Mouse (Mus musculus) kidney, adult 8-10 months (tissue): ENCODE measurements around the gene Acvr1b.

Experiments used
- DNase-seq, 2 experiments: peaks; one replicate each; pipeline ENCODE4 v3.0.0; 2022

Acvr1b gene

DNA sequence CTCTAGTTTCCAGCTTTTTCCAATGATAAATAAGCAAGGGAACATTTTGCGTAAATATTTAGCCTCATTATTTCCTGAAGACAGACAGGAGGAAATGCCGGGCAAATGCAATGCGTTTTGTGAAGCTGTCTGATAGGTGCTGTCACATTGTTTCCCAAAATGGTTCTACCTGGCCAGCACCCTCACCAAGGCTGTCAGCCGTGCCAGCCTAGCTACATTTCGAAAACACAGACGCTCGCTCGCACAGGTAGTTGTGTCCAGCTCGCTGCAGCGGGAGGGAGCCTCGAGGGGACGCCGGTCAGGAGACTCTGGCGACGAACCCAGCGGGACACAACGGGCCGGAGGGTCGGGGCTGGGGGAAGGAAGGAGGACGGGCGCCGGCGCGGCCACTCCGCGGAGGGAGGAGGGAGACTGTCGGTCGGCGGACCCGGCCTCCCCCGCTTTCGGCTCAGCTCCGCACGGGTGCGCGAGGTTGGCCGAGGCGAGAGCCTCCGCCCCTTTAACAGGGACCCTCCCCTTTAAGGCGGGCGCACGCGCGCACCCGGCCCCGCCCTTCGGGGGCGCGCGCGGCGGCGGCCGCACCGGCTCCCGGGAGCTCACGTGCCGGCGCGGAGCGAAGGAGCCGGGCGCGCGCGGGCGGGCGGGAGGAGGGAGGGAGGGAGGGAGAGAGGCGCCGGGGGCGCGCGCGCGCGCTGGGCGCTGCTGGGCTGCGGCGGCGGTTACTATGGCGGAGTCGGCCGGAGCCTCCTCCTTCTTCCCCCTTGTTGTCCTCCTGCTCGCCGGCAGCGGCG is at the start of gene Acvr1b:
Gene Acvr1b (plus strand): TSS at position 647 of the 791 bp plus-strand sequence.
- DNase-seq, result peak; percentile 89

DNA sequence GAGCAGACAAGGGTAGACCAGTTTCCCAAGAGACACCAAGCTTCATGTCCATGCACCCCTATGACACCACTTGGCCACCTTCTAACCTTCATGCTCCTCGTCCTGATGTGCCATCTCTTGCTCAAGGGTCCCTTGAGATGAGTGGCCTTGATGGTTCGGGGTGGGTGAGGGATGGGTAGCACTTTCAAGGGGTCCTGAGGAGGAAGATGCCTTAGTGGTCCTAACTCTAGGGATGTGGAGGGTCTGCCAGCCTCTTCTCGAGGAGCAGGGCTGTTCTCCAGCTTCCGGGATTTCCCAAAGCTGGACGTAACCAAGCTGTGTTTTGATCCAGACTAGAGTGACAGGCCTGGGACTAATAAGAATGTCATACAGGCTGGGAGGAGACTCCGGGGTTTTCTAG is 48.3 kb upstream of the Acvr1b start:
- no peak for DNase-seq

GRCm38 (mm10) chr15:101126876-101127544 is 46.9 kb upstream of the Acvr1b start:
- DNase-seq, result no peak

GRCm38 (mm10) chr15:101128181-101129089 is 45.4 kb upstream of the Acvr1b start, which contains the start of gene Acvrl1:
Gene Acvrl1 (plus strand): TSS chr15:101128522.
- peak in 1 of 2 experiments; percentile 49 for DNase-seq

DNA sequence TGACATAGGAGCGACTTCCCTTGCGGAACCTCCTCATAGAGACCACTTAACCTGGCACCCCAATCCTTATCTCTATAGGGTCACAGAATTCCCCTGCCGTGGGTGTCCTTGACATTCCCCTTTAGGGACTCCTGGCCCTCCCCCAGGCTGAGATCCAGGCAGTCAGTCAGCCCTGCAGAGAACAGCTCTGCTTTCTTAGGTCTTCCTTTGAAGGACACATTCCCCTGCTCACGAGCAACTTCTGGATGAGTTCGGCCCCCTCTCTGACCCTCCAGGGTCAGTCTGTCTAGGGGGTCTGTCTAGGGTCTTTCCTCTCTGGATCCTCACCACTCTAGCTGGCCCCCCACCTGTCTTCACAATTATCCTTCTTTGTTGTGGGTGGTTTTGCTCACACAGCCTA is 44.5 kb upstream of the Acvr1b start:
- no peak for DNase-seq

DNA sequence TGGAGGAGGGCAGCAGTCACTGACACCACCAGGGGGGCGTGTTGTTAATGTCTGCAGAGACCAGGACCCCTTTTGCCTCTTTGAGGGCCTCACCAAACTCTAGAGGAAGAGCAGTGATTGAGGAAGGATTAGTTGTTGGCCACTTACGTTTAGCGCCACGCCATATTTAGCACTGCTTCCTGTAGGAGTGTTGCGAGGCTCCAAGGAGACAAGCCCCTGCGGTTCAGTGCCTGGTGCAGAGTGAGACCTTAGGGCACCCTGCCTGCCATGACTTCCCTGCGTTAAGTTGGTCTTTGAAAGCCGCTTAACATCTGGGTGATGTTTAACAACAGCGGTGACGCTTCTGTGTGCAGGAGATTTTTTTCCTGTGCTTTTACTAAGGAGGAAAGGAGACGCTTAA is 42.4 kb upstream of the Acvr1b start:
- no peak for DNase-seq

- no peak for DNase-seq
Measured at GRCm38 (mm10) chr15:101132041-101132440, 41.8 kb upstream of the Acvr1b start.

DNA sequence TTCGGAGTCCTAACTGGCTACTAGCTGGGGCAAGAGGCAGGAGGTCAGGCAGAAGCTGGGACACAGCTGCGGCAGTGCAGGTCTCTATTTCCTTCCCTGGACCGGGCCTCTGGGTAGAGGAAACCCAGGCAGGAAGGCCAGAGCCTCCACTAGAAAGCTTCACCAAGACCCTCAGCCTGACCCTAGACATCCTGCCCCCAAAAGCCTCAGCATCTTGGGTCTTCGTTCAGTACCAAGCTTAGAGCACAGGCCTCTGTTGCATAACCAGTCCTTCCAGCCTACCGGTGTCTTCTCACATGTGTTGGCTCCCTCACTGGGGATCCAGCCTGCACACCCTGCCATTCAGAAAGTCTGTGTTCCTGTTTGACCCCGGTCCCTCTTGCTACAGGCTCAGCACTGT is 41.1 kb upstream of the Acvr1b start:
- DNase-seq, result no peak

GRCm38 (mm10) chr15:101133993-101134704 is 39.7 kb upstream of the Acvr1b start:
- no peak for DNase-seq

DNA sequence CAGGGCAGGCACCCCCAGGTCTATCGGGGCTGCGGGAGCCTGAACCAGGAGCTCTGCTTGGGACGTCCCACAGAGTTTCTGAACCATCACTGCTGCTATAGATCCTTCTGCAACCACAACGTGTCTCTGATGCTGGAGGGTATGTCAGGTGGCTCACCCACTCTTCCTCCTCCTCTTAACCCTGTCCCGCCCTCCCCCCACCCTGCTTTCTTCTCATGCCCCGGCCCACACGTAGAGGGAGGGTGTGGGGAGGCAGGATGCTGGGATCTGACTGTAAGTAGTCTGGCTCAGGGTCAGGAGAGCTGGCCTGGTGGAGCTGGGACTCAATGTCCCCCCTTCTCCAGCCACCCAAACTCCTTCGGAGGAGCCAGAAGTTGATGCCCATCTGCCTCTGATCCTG is 38.5 kb upstream of the Acvr1b start:
- no peak for DNase-seq

DNA sequence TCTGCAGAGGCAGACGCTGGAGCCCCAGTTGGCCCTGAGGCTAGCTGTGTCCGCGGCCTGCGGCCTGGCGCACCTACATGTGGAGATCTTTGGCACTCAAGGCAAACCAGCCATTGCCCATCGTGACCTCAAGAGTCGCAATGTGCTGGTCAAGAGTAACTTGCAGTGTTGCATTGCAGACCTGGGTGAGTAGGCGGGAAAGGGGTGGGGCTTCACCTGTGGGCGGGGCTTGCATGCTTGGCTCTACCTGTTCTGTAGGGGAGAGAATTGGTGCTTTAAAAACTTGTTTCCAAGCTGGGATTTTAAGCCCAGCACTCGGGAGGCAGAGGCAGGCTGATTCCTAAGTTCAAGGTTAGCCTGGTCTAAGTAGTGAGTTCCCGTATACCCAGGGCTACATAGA is 36.4 kb upstream of the Acvr1b start:
- no peak for DNase-seq

GRCm38 (mm10) chr15:101138675-101139074 is 35.2 kb upstream of the Acvr1b start:
- DNase-seq, result no peak

DNA sequence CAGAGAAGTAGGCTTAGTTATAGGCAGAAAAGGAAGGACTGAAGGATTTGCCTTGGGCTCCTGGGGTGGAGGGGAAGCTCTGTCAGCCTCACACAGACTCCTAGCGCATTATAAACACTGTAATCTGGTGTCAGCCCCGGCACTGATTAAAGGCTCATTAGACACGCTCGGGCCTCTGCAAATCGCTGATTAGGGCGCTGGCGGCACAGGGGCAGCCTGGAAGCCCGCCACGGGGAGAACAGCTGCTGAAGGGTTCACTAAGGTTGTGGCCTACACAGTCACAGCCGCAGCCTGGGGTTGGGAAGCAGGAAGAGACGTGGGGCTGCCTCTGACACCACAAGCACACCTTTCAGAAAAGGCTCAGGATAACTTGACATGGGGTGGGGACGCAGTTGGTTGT is 34.0 kb upstream of the Acvr1b start:
- DNase-seq, result peak in 1 of 2 experiments; percentile 47

DNA sequence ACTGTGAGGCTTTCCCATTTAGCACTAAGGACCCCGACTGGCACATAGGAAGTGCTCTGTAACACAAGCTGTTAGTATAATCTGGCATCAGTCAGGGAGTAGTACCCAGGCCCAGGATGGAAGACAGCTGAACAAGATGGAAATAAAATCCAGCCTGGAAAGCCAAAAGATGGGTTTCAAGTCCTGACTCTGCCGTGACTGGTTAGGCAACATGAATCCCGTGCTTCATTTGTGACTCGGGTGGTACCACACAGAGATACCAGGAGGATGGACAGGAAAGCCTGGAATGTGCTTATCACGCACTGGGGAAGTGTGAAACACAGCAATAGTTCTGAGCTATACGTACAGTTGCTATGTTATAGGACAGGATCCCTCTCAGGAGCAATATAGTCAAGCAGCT is 33.3 kb upstream of the Acvr1b start:
- no peak for DNase-seq

- DNase-seq, result peak; percentile 57 to 58
Measured at GRCm38 (mm10) chr15:101141061-101141541, 32.8 kb upstream of the Acvr1b start.

- DNase-seq, result no peak
Measured at GRCm38 (mm10) chr15:101142672-101143071, 31.2 kb upstream of the Acvr1b start.

GRCm38 (mm10) chr15:101143494-101143893 is 30.4 kb upstream of the Acvr1b start:
- peak; percentile 51 to 58 for DNase-seq

DNA sequence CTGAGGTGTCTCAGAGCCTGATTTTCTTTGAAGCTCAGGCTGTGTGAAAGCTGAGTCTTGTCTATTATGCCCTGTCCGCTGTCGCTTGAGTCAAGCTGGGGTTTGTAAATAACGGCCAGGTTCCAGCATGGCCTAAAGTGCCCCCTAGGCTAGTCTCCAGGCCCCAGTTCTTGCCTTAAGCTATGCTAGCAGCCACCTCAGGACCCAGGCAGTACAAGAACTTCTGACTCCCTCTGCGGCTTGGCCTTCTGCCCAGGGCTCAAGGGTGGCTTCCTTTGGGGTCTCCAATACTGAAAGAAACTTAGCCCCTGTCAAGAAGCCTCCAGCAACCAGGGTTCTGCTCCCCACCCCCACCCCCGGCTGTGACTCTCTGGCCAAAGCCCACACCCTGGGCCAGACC is 29.7 kb upstream of the Acvr1b start:
- DNase-seq, result peak in 1 of 2 experiments; percentile 43

DNA sequence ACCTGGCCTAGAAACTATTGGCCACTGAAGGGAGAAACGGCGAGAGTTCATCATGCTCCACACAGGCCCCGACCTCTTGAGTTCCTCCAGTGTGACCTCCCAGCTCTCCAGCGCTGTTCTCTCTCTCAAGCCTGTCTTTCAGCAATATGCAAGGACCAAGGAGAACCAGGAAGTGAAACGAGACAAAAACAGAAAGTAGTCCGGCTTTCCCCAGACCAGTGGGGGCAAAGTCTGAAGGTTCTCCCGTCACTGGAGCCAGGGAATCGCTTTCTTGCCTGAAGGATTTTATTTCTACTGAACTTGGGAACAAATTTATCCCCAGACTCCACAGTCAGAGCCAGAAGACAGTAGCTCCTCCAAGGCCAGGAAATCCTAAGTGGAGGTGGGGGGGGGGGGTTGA is 29.1 kb upstream of the Acvr1b start:
- peak; percentile 77 to 81 for DNase-seq

DNA sequence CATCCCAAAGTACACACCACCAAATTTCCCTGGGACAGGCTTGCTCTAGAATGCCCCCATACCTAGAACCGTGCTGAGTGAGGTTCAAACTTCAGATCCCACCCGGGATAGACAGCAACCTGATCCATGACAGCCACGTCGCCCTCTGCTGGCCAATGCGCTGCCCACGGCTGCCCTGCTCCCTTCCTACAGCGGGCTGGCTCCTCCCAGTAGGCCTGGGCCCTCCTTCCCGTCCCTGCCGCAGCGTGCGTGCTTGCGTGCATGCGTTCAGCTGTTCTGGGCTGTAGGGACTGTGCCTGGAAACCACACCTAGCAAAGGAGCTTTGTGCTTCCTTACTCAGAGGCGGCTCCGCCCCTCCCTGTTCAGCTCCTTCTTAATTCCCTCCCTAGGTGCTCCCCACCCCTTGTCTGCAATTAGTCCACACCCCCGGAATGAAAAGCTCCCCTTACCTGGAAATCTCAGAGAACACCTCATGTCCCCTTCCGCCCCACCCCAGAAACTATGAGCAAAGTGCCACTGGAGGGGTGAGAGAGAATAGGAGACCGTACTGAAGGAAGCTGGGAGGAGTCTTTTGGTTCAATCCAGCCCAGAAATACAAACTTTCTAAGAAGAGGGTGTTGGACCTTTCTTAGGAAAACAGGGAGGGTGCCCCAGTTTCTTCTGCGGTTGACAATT is 28.3 kb upstream of the Acvr1b start:
- DNase-seq, result peak; percentile 96 to 99

- DNase-seq, result no peak
Measured at GRCm38 (mm10) chr15:101146100-101146965, 27.5 kb upstream of the Acvr1b start.
